Mouse (Mus musculus): ENCODE data around the gene Rnf217.

- TF ChIP-seq POLR2AphosphoS2 (IDR thresholded peaks at IDR 0.05; ENCODE audit: low read depth, low read length): no peak
- no peak for TF ChIP-seq CTCF (conservative IDR thresholded peaks at IDR 0.05 in 1 of 2, IDR thresholded peaks at IDR 0.05 in 1 of 2; ENCODE audit: low read depth in 2 of 2, low read length in 2 of 2)
- TF ChIP-seq JUN (IDR thresholded peaks at IDR 0.05; ENCODE audit: insufficient read depth, low read depth, low read length): no peak
- no peak for TF ChIP-seq POLR2A (IDR thresholded peaks at IDR 0.05; ENCODE audit: low read depth, low read length)
- no peak for TF ChIP-seq EP300 (IDR thresholded peaks at IDR 0.05; ENCODE audit: low read length)
- TF ChIP-seq RCOR1 (conservative IDR thresholded peaks at IDR 0.05; ENCODE audit: low read depth, low read length): no peak
- TF ChIP-seq E2F4 (IDR thresholded peaks at IDR 0.05; ENCODE audit: insufficient replicate concordance, low read depth, low read length): no peak
- TF ChIP-seq ZKSCAN1 (IDR thresholded peaks at IDR 0.05; ENCODE audit: borderline replicate concordance, low read depth, low read length): no peak
- no peak for TF ChIP-seq ZNF384 (IDR thresholded peaks at IDR 0.05; ENCODE audit: low read depth, low read length)
Observed at GRCm38 (mm10) chr10:31555433-31555960, 53.5 kb downstream of the Rnf217 start.
